Mouse (Mus musculus): ENCODE data around the gene Poln. TPM values are rescaled to one million over a fixed set of nuclear protein-coding genes. Genes with fewer than 3 reads are reported as not detected.
A peak's percentile ranks its signal among the peaks of the same experiment; 100 is the strongest.

Poln gene
- polyA plus RNA-seq, 2 experiments, result 0.32 to 0.57 TPM

- H3K4me2 ChIP-seq (ENCODE audit: low read depth), result no peak overlapping the region
- 20% methylated on average over 1 of the region's 1 CpGs for WGBS (ENCODE audit: insufficient replicate concordance)
- DNase-seq (ENCODE audit: low read depth in 3 of 3, low spot score in 3 of 3) (peak in 2 of 3 experiments; percentile 3), ATAC-seq (ENCODE audit: insufficient read depth) (no peak)
- H3K9me3 ChIP-seq (ENCODE audit: control insufficient read depth, low read length), result no peaks in the 10 kb centered on the region
- H3K9ac ChIP-seq (replicated peaks), result no peak overlapping the region
- no peak overlapping the region for H3K4me3 ChIP-seq (ENCODE audit: insufficient read depth in 1 of 2, low read depth in 2 of 2, low read length in 2 of 2)
- no peaks in the 10 kb centered on the region for H3K27me3 ChIP-seq (ENCODE audit: control insufficient read depth, insufficient read depth, low read length)
- no peaks in the 10 kb centered on the region for H3K4me1 ChIP-seq (replicated peaks; ENCODE audit: control insufficient read depth in 2 of 2, insufficient read depth in 2 of 2, low read length in 1 of 2)
- H3K36me3 ChIP-seq (replicated peaks; ENCODE audit: control insufficient read depth, insufficient read depth, low read depth), result no peaks in the 10 kb centered on the region
- no peak for TF ChIP-seq CTCF (IDR thresholded peaks at IDR 0.05; ENCODE audit: low read depth)
- TF ChIP-seq EP300 (IDR thresholded peaks at IDR 0.05; ENCODE audit: low read depth), result no peak
- H3K27ac ChIP-seq, result no peak overlapping the region
These were observed 63.6 kb downstream of the Poln start for GRCm38 (mm10) chr5:34105681-34106080.

- H3K4me3 ChIP-seq (ENCODE audit: insufficient read depth in 1 of 2, low read depth in 2 of 2, low read length in 2 of 2), result no peak overlapping the region
- ATAC-seq (ENCODE audit: insufficient read depth), result no peak
- DNase-seq (ENCODE audit: low read depth in 3 of 3, low spot score in 3 of 3), result peak; percentile 3 to 20 (median 12)
- H3K9me3 ChIP-seq (ENCODE audit: control insufficient read depth, low read length), result no peaks in the 10 kb centered on the region
- H3K4me2 ChIP-seq (ENCODE audit: low read depth), result no peak overlapping the region
- H3K4me1 ChIP-seq (replicated peaks; ENCODE audit: control insufficient read depth in 2 of 2, insufficient read depth in 2 of 2, low read length in 1 of 2), result no peaks in the 10 kb centered on the region
- WGBS (ENCODE audit: insufficient replicate concordance), result 0% methylated on average over 1 of the region's 1 CpGs
- no peaks in the 10 kb centered on the region for H3K36me3 ChIP-seq (replicated peaks; ENCODE audit: control insufficient read depth, insufficient read depth, low read depth)
- H3K9ac ChIP-seq (replicated peaks), result no peak overlapping the region
- H3K27ac ChIP-seq, result no peak overlapping the region
- H3K27me3 ChIP-seq (ENCODE audit: control insufficient read depth, insufficient read depth, low read length), result no peaks in the 10 kb centered on the region
- TF ChIP-seq CTCF (IDR thresholded peaks at IDR 0.05; ENCODE audit: low read depth), result peak; percentile 48
- no peak for TF ChIP-seq EP300 (IDR thresholded peaks at IDR 0.05; ENCODE audit: low read depth)
These were observed 71.9 kb downstream of the Poln start for GRCm38 (mm10) chr5:34097333-34097732.

- 49% methylated on average over 2 of the region's 2 CpGs for WGBS (ENCODE audit: insufficient replicate concordance)
- Histone ChIP-seq H3K27ac (no peak overlapping the region), H3K9ac (replicated peaks) (no peak overlapping the region), H3K27me3 (ENCODE audit: control insufficient read depth, insufficient read depth, low read length) (no peaks in the 10 kb centered on the region), H3K4me3 (ENCODE audit: insufficient read depth in 1 of 2, low read depth in 2 of 2, low read length in 2 of 2) (no peak overlapping the region), H3K4me1 (replicated peaks; ENCODE audit: control insufficient read depth in 2 of 2, insufficient read depth in 2 of 2, low read length in 1 of 2) (no peaks in the 10 kb centered on the region), H3K36me3 (replicated peaks; ENCODE audit: control insufficient read depth, insufficient read depth, low read depth) (no peaks in the 10 kb centered on the region), H3K9me3 (ENCODE audit: control insufficient read depth, low read length) (no peaks in the 10 kb centered on the region), H3K4me2 (ENCODE audit: low read depth) (no peak overlapping the region)
- ATAC-seq (ENCODE audit: insufficient read depth) (no peak), DNase-seq (ENCODE audit: low read depth in 3 of 3, low spot score in 3 of 3) (no peak)
- TF ChIP-seq CTCF (IDR thresholded peaks at IDR 0.05; ENCODE audit: low read depth), result no peak
- no peak for TF ChIP-seq EP300 (IDR thresholded peaks at IDR 0.05; ENCODE audit: low read depth)
These were observed 76.2 kb downstream of the Poln start for GRCm38 (mm10) chr5:34093021-34093420.

- DNase-seq (ENCODE audit: low read depth in 3 of 3, low spot score in 3 of 3) (no peak), ATAC-seq (ENCODE audit: insufficient read depth) (no peak)
- Histone ChIP-seq H3K9me3 (ENCODE audit: control insufficient read depth, low read length) (no peaks in the 10 kb centered on the region), H3K27ac (no peak overlapping the region), H3K27me3 (ENCODE audit: control insufficient read depth, insufficient read depth, low read length) (no peaks in the 10 kb centered on the region), H3K9ac (replicated peaks) (no peak overlapping the region), H3K4me3 (ENCODE audit: insufficient read depth in 1 of 2, low read depth in 2 of 2, low read length in 2 of 2) (no peak overlapping the region), H3K4me2 (ENCODE audit: low read depth) (no peak overlapping the region), H3K36me3 (replicated peaks; ENCODE audit: control insufficient read depth, insufficient read depth, low read depth) (no peaks in the 10 kb centered on the region), H3K4me1 (replicated peaks; ENCODE audit: control insufficient read depth in 2 of 2, insufficient read depth in 2 of 2, low read length in 1 of 2) (0 out of 4 replicates have a peak, but pooled peaks cover 0 to 1% of the 10 kb centered on the region in 2 experiments)
- TF ChIP-seq EP300 (IDR thresholded peaks at IDR 0.05; ENCODE audit: low read depth) (no peak), CTCF (IDR thresholded peaks at IDR 0.05; ENCODE audit: low read depth) (no peak)
- 43% methylated on average over 3 of the region's 3 CpGs for WGBS (ENCODE audit: insufficient replicate concordance)
These were observed 136.7 kb downstream of the Poln start for GRCm38 (mm10) chr5:34032520-34032919.

GRCm38 (mm10) chr5:34031022-34031421, 138.2 kb downstream of the Poln start:
- no peak for DNase-seq (ENCODE audit: low read depth in 3 of 3, low spot score in 3 of 3)
- 0 out of 4 replicates have a peak, but pooled peaks cover 0 to 1% of the 10 kb centered on the region in 2 experiments for H3K4me1 ChIP-seq (replicated peaks; ENCODE audit: control insufficient read depth in 2 of 2, insufficient read depth in 2 of 2, low read length in 1 of 2)
- no peak for TF ChIP-seq EP300 (IDR thresholded peaks at IDR 0.05; ENCODE audit: low read depth)
- TF ChIP-seq CTCF (IDR thresholded peaks at IDR 0.05; ENCODE audit: low read depth), result no peak
- H3K27me3 ChIP-seq (ENCODE audit: control insufficient read depth, insufficient read depth, low read length), result no peaks in the 10 kb centered on the region
- WGBS (ENCODE audit: insufficient replicate concordance), result 33% methylated on average over 6 of the region's 6 CpGs
- H3K27ac ChIP-seq, result no peak overlapping the region
- no peak for ATAC-seq (ENCODE audit: insufficient read depth)
- no peak overlapping the region for H3K4me3 ChIP-seq (ENCODE audit: insufficient read depth in 1 of 2, low read depth in 2 of 2, low read length in 2 of 2)
- H3K36me3 ChIP-seq (replicated peaks; ENCODE audit: control insufficient read depth, insufficient read depth, low read depth), result no peaks in the 10 kb centered on the region
- no peak overlapping the region for H3K4me2 ChIP-seq (ENCODE audit: low read depth)
- no peak overlapping the region for H3K9ac ChIP-seq (replicated peaks)
- H3K9me3 ChIP-seq (ENCODE audit: control insufficient read depth, low read length), result no peaks in the 10 kb centered on the region

Measured in liver, embryonic 14.5 days (tissue).